ENCODE assay signal across 9 mouse cellular contexts in the genomic region with DNA sequence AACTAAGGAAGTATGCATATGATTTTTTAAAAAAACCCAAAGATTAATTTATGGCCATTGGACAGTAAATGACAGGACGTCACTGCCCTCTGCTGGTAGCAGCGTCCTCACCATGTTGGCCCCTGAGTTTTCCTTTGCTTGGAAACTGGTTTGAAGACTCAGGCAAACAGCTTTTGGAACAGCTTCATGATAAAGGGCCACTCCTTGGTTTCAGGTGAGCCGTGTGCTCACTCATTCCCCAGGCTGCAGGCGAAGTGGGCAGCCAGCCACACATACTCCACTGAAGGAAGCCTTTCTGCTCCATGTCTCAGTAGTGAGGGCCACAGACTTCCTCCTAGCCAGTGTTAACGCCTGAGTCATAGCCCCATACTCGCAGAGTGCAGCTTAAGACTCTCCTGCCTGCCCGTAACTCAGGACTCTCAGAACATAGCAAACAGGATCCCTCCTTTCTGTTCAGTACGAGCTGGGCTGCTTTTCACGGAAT.
DNase-seq lines count a peak whose midpoint lies in the region; ATAC-seq and TF ChIP-seq lines count a peak whose summit lies in the region.
"Had no signal": no experiment of that assay in that cellular context is flagged by ENCODE, and none has a peak within 500 bp of the region (broad histone marks: within the 10 kb centered on the region; RNA-seq: fewer than 3 reads in every experiment).

No protein-coding gene starts in this region.

- no peak for TF ChIP-seq EP300 in heart, postnatal 0 days (IDR thresholded peaks at IDR 0.05; ENCODE audit: low read depth)

- peak; percentile 28; the same call in 1 of the 2 replicates for ATAC-seq in forebrain, embryonic 11.5 days (replicated peaks; ENCODE audit: low FRiP score)
- ATAC-seq in forebrain, embryonic 15.5 days (replicated peaks), result no peak
- ATAC-seq in heart, postnatal 0 days (ENCODE audit: insufficient read depth, low read depth), result peak; percentile 36; the same call in 1 of the 2 replicates
- ATAC-seq in lung, embryonic 16.5 days (ENCODE audit: low read depth), result peak; percentile 87

- H3K9ac ChIP-seq in forebrain, embryonic 11.5 days (ENCODE audit: low read length), result no peak overlapping the region
- H3K9ac ChIP-seq in forebrain, embryonic 15.5 days (replicated peaks), result no peak overlapping the region
- no peak overlapping the region for H3K9ac ChIP-seq in heart, postnatal 0 days (replicated peaks; ENCODE audit: low read depth, low read length)
- no peak overlapping the region for H3K9ac ChIP-seq in lung, embryonic 16.5 days (ENCODE audit: low read length)

- peak; percentile 85 for TF ChIP-seq CTCF in heart, postnatal 0 days (IDR thresholded peaks at IDR 0.05; ENCODE audit: low read depth)
- TF ChIP-seq CTCF in spleen, adult 2 months (IDR thresholded peaks at IDR 0.05; ENCODE audit: extremely low read depth, insufficient read depth, insufficient read length, insufficient replicate concordance), result peak; percentile 76; the same call in 1 of the 2 replicates

- H3K9me3 ChIP-seq in forebrain, embryonic 11.5 days (ENCODE audit: control insufficient read depth, low read length), result no peaks in the 10 kb centered on the region
- no peaks in the 10 kb centered on the region for H3K9me3 ChIP-seq in forebrain, embryonic 15.5 days
- H3K9me3 ChIP-seq in heart, postnatal 0 days (replicated peaks; ENCODE audit: control insufficient read depth, low read length), result no peaks in the 10 kb centered on the region
- H3K9me3 ChIP-seq in lung, embryonic 16.5 days (ENCODE audit: control insufficient read depth, low read length), result no peaks in the 10 kb centered on the region

- H3K27ac ChIP-seq in forebrain, embryonic 11.5 days (ENCODE audit: low read depth, low read length), result no peak overlapping the region
- H3K27ac ChIP-seq in forebrain, embryonic 15.5 days (replicated peaks), result no peak overlapping the region
- no peak overlapping the region for H3K27ac ChIP-seq in heart, postnatal 0 days (ENCODE audit: low read depth)
- H3K27ac ChIP-seq in lung, embryonic 16.5 days (ENCODE audit: low read length), result peak overlapping the region; percentile 18; the same call in 1 of the 2 replicates
- no peak overlapping the region for H3K27ac ChIP-seq in spleen, adult 2 months (ENCODE audit: insufficient read depth, low read length)

- peaks cover 16% of the 10 kb centered on the region for H3K4me1 ChIP-seq in forebrain, embryonic 11.5 days (replicated peaks; ENCODE audit: control insufficient read depth, insufficient read depth, low read length)
- peaks cover 24% of the 10 kb centered on the region for H3K4me1 ChIP-seq in forebrain, embryonic 15.5 days
- no peaks in the 10 kb centered on the region for H3K4me1 ChIP-seq in heart, postnatal 0 days (ENCODE audit: control insufficient read depth, insufficient read depth)
- H3K4me1 ChIP-seq in lung, embryonic 16.5 days (replicated peaks; ENCODE audit: control insufficient read depth, insufficient read depth, low read length), result peaks cover 3% of the 10 kb centered on the region; the same call in 1 of the 2 replicates
- no peaks in the 10 kb centered on the region for H3K4me1 ChIP-seq in spleen, adult 2 months (ENCODE audit: control insufficient read depth, insufficient read depth, insufficient read length)

- no peak for TF ChIP-seq POLR2A in spleen, adult 2 months (IDR thresholded peaks at IDR 0.05; ENCODE audit: low read depth, low read length)

- H3K4me3 ChIP-seq in forebrain, embryonic 11.5 days (ENCODE audit: low read depth, low read length), result no peak overlapping the region
- H3K4me3 ChIP-seq in forebrain, embryonic 15.5 days, result no peak overlapping the region
- no peak overlapping the region for H3K4me3 ChIP-seq in heart, postnatal 0 days (ENCODE audit: low read depth, low read length)
- no peak overlapping the region for H3K4me3 ChIP-seq in lung, embryonic 16.5 days (ENCODE audit: low read length)
- H3K4me3 ChIP-seq in spleen, adult 2 months (ENCODE audit: extremely low read depth, insufficient read depth, insufficient read length), result no peak overlapping the region
- H3K4me3 ChIP-seq: myocyte had no signal

- WGBS in forebrain, embryonic 11.5 days, result 46% methylated on average over 9 of the region's 9 CpGs
- 43% methylated on average over 9 of the region's 9 CpGs for WGBS in forebrain, embryonic 15.5 days
- WGBS in heart, postnatal 0 days, result 31% methylated on average over 9 of the region's 9 CpGs
- 24% methylated on average over 9 of the region's 9 CpGs for WGBS in lung, embryonic 16.5 days
- 6% methylated on average over 9 of the region's 9 CpGs for WGBS in spleen, adult 2 months

- no peaks in the 10 kb centered on the region for H3K36me3 ChIP-seq in forebrain, embryonic 11.5 days (ENCODE audit: control insufficient read depth, insufficient read depth, low read length)
- no peaks in the 10 kb centered on the region for H3K36me3 ChIP-seq in forebrain, embryonic 15.5 days
- H3K36me3 ChIP-seq in heart, postnatal 0 days (replicated peaks; ENCODE audit: control insufficient read depth, insufficient read depth, low read length), result no peaks in the 10 kb centered on the region
- H3K36me3 ChIP-seq in lung, embryonic 16.5 days (ENCODE audit: control insufficient read depth, insufficient read depth, low read length), result no peaks in the 10 kb centered on the region
- H3K36me3 ChIP-seq in spleen, adult 2 months (ENCODE audit: control insufficient read depth, insufficient read depth, low read length), result no peaks in the 10 kb centered on the region

- H3K4me2 ChIP-seq in forebrain, embryonic 11.5 days (ENCODE audit: low read depth, low read length, severe bottlenecking), result no peak overlapping the region
- no peak overlapping the region for H3K4me2 ChIP-seq in forebrain, embryonic 15.5 days (replicated peaks)
- H3K4me2 ChIP-seq in heart, postnatal 0 days (ENCODE audit: low read depth, low read length), result no peak overlapping the region
- no peak overlapping the region for H3K4me2 ChIP-seq in lung, embryonic 16.5 days (ENCODE audit: low read depth, low read length)

- peak; percentile 83 for DNase-seq in forebrain, embryonic 11.5 days (ENCODE audit: low spot score)
- peak; percentile 73 for DNase-seq in T-cell, adult 2 months (ENCODE audit: low spot score)
- DNase-seq in cerebellum, postnatal 4 days (ENCODE audit: low spot score in 2 of 2), result peak; percentile 62 to 84
- DNase-seq in heart, postnatal 0 days (ENCODE audit: low spot score), result peak; percentile 69
- peak; percentile 65 for DNase-seq in layer of hippocampus, adult 9-10 months (ENCODE audit: low spot score)
- DNase-seq in spleen, adult 2 months (ENCODE audit: low read depth in 1 of 2, low spot score in 2 of 2), result peak; percentile 53 to 72

- no peaks in the 10 kb centered on the region for H3K27me3 ChIP-seq in forebrain, embryonic 11.5 days (ENCODE audit: control insufficient read depth, insufficient read depth, low read length)
- no peaks in the 10 kb centered on the region for H3K27me3 ChIP-seq in forebrain, embryonic 15.5 days
- no peaks in the 10 kb centered on the region for H3K27me3 ChIP-seq in heart, postnatal 0 days (ENCODE audit: control insufficient read depth, insufficient read depth, low read length)
- no peaks in the 10 kb centered on the region for H3K27me3 ChIP-seq in lung, embryonic 16.5 days (ENCODE audit: control insufficient read depth, insufficient read depth, low read depth, low read length)
- H3K27me3 ChIP-seq in spleen, adult 2 months (ENCODE audit: control insufficient read depth, insufficient read depth, low read length), result no peaks in the 10 kb centered on the region
